Mouse (Mus musculus) retina, postnatal 1 day (tissue): ENCODE results near the gene Fam107a.
"Not testable (repeated sequence)": the region's sequence is repeated elsewhere in the genome, so short reads cannot be mapped to it uniquely, and the experiment has no call there.

Source experiments
- DNase-seq: peaks from one replicate; pipeline ENCODE4 v3.0.0-alpha.2; 2012

The Fam107a gene

DNA sequence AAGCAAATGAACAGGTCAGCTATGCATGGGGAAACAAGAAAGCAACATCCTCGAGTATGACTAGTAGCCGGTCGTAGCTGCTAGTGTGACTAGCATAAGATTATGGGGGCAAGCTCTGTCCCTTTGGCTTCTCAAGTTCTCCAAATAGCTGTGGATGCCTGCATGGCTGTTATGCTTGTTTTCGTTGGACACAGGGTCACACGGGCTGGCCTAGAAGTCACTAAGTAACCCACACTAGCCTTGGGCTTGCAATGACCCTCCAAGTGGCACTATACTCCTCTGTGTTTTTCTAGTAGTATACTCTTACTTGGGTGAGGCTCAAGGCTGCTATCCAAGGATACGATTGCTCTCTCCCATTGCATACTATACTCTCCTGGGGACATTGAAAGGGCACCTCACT is 2.7 kb downstream of the Fam107a start:
- no peak for DNase-seq

GRCm38 (mm10) chr14:8314536-8314935 is 3.3 kb downstream of the Fam107a start:
- DNase-seq: peak; percentile 46

GRCm38 (mm10) chr14:8313877-8314276 is 3.9 kb downstream of the Fam107a start:
- DNase-seq: no peak

DNA sequence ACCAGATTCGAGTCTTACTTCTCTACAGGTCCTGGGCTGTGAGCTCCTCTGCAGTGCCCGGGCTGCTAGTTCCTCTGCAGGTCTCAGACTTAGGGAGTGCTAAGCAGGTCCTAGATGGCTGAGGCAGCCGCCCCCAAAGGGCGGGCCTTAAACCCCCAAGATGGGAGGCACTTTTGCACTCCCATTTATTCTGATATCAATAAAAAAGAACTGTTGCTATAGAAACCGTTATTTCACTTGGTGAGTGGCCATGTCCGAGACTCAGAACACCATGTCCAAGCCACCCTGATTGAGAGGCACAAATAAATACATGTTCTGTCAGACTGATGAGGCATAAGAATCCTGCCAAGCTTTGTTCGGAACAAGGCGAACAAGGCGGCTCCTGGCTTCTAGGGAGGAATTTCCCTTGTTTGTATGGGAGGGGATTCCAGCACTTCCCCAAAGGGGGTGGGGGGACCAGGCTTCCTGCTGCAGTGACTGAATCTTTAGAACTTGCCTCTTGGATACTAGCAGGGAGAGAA is 8.1 kb downstream of the Fam107a start:
- no peak for DNase-seq

- no peak for DNase-seq
Observed at GRCm38 (mm10) chr14:8308650-8309049, 9.2 kb downstream of the Fam107a start.

- no peak for DNase-seq
Observed at GRCm38 (mm10) chr14:8306884-8307283, 10.9 kb downstream of the Fam107a start.

DNA sequence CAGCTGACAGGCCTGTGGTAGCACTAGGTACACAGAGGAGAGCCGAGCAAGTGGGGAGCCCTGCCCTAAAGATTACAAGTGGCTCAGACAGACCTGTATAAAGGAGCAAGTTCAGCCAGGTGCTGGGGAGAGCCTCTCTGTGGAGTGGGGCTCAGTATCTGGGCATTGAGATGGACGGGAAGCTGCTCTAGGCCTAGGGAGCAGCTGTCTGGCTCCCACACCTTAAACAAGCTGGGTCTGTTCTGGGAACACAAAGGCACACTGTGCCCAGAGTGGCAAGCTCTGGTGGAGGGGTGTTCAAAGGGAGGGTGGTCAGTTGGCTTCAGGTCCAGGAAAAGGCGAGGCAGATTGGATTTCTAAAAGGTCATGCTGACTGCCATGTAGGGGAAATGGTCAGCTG is 12.8 kb downstream of the Fam107a start:
- no peak for DNase-seq

DNA sequence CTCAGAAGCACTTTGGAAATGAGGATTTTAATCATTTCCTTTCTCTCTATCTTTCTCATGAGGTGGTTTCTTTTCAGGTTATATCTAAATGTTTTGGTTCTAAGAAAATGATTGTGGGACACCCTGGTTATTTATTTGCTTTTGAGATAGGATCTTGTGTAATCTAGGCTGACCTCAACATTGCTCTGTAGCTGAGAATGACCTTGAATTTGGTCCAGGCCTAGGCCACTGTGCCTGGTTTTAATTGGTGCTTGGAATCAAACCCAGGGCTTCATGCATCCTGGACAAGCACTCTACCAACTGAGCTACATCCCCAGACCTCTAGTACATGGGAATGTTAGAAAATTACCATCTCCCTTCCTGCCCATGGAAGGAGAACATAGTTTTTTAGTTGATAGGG is 13.7 kb downstream of the Fam107a start:
- DNase-seq: no peak

DNA sequence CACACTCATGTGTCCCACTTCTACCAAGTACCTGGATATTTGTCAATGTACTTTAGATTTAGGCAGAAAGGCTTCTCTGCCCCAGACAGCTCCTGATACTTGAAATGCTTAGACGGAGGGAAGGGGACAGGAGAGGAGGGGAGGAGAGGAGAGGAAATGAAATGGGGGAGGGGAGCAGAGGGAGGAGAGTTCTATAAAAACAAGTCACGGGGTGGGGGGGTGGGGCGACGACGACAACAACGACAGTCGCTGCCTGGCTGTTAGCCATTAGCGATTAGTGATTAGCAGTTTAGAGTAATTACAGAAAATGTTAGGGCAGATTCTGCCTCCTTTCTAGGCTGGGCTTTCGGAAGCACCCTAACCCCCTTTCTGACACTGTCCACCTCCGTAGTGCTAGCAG is 15.1 kb downstream of the Fam107a start:
- no peak for DNase-seq

- peak; percentile 64 for DNase-seq
Observed at GRCm38 (mm10) chr14:8300281-8300680, 17.5 kb downstream of the Fam107a start.

DNA sequence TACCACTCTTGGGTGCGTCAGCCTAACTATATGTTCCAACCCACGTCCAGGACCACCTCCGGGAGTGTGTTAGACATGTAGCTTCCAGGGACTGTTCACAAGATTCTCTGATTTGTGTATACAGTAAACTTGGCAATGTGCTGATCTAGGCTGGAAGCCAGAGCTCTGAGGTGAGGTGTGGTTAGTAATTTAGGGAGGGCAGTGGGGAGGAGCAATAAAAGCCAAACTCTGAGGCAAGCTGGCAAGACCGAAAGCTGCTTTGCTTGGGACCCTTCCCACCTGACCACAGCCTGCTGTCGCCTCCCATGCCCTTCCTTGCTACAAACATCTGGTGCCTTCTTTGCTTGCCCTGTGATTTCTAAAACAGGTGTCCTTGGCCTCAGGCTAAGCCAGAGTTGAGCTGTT is 19.9 kb downstream of the Fam107a start:
- DNase-seq: no peak

GRCm38 (mm10) chr14:8294257-8294656 is 23.6 kb downstream of the Fam107a start:
- no peak for DNase-seq

GRCm38 (mm10) chr14:8286595-8286994 is 31.2 kb downstream of the Fam107a start:
- not testable (repeated sequence) for DNase-seq

- no peak for DNase-seq
Observed at GRCm38 (mm10) chr14:8283784-8284183, 34.0 kb downstream of the Fam107a start.

DNA sequence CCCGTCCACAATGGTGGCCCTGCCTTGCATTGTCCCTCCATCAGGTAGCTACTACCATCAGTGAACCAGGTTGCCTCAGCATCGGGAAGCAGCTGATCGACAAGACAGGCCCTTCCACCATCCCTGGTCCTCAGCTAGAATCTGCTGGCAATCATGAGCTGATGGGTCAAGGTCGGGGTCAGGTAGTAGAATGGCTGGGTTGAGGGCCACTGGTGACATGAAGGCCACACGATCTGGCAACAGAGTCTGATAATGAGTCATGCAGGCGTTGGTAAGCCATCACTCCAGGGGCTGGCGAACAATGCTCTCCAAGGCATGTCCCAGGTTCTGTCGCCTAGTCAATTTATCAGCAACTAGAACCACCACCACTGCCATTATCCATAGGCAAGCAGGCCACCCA is 46.5 kb downstream of the Fam107a start:
- not testable (repeated sequence) for DNase-seq

DNA sequence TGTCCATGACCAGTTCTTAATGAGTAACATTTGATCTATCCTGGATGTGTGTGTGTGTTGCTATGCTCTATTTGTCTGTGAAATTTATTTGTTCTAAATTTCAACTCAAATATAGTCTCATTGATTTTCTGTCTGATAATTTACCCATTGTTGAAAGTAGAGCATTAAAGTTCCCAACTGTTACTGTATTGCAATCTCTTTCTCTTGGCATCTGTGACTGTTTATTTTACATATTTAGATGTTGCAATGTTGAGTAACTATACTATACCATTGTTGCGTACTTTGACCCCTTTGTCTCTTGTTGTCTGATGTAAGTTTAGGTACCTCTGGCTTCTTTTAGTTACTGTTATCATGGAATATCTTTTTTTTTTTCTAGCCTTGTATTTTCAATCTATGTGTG is 53.4 kb downstream of the Fam107a start:
- DNase-seq: no peak

DNA sequence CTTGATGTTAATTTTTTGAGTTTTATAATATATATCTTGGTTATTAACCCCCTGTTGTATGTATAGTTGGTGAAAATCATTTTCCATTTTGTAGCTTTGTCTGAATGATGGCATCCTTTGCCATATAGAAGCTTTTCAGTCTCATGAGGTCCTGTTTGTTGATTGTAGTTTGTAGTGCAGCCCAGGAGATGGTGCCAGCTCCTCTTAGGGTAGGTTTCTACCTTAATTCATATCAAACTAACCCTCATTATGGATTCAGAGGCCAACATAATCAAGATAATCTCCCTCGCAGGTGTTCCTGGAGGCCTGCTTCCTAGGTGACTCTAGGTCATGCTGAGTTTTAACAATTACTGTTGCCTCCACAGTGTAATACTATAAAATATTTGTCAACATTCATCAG is 55.6 kb downstream of the Fam107a start:
- DNase-seq: no peak

DNA sequence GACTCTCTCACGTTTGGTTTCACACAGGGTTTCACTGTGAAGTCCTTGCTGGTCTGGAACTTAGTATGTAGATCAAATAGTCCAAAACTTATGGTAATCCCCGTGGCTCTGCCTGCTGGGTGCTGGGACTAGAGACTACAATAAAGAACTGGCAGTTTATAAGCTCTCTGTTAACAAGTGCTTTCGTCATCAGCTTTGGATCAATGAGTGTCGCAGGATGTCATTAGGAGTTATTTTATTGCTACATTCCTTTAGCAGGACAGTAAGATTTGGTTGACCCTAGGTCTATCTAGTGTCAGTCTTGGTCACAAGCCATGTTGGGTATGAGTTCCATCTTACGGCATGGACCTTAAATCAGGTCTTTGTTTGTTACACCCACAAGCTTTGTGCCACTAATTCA is 57.6 kb downstream of the Fam107a start:
- DNase-seq: no peak

DNA sequence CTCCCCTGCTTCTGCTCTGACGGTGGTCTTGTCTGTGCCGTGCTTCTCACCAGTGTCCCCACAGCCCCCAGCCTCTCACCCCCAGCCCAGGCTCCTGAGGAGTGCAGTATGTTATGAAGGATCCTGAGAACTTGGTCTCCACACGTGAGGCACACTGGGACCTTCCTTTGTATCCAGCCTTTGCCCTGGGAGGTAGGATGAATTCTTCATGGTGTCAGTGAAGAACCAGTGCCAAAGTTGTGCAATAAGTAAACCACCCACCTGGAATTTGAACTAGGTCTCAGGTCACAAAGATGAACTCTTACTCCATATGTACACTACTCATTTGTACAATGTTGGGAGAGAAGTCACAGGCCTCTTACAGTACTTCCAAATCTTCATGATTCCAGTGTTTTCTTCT is 58.7 kb downstream of the Fam107a start, which contains the start of gene Acox2:
Gene Acox2 (minus strand): TSS at position 188 of the 400 bp plus-strand sequence.
- DNase-seq: no peak

DNA sequence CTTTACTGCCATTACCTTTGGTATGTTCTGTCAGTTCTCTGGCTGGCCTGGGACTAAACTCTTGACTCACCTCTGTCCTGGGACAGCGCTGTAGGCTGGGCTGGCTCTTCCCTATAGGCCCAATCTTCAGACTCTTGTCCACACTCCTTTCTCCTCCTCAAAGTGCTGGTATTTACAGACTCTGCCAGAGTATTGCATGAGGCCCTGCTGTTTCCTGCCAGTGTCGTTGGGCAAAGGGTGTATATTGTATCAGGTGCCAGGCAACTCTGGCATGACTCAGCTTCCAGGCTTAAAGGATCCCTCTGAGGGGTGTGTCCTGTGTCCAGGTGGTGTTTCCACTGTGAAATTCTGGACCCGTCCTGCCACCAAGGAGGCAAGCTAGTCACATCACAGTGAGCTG is 59.1 kb downstream of the Fam107a start:
- DNase-seq: no peak

GRCm38 (mm10) chr14:8258335-8258627 is 59.5 kb downstream of the Fam107a start:
- DNase-seq: no peak

GRCm38 (mm10) chr14:8257521-8258334 is 60.1 kb downstream of the Fam107a start:
- DNase-seq: no peak

DNA sequence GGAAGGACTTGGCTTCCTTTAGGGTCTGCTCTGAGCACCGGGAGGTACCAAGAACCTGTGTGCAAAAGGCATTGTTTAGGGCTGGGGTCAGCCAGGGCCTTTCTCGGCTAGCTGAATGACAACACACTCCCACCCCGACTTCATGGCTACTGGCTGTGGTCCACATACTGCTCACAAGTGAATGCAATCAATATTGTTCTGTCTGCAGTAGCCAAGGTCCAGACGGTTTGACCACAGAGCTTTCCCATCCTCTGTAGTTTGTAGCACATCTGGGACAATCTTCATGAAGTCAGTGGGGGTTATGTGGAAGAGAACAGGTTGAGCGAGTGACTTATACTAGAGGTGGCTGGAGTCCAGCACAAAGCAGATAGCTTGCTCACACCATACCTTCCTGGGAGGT is 60.9 kb downstream of the Fam107a start:
- DNase-seq: no peak

DNA sequence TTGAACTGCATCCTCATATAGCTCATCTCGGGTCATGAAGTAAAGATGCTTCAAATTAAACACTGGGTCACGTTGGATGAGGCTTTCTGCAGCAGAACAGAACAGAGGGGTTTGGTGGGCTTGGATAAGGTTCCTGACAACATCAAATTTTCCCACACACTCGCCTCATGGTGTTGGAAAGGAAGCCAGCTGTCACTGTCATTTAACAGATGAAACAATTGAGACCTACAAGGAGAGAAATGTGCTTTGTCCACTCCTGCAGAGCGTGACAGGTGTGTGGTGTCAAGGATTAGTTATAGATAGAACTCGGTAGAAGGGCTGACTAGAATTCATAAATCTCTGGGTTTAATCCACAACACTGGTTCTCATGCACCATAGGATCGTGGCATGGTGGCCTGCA is 61.8 kb downstream of the Fam107a start:
- no peak for DNase-seq
